Mouse (Mus musculus) lung, adult 2 months (tissue): ENCODE measurements around the gene Gm29609.

ENCODE experiments used
- CTCF ChIP-seq: fragments of 200-500 bp; IDR thresholded peaks from 2 replicates; pipeline ENCODE4 v1.5.1; 2011; ENCODE audit warnings: mild to moderate bottlenecking, low read length, control low read depth; ENCODE audit not compliant: insufficient read depth
- POLR2A ChIP-seq: fragments of 200-500 bp; IDR thresholded peaks from 2 replicates; pipeline ENCODE4 v1.6.1; 2011; ENCODE audit warnings: low read depth, mild to moderate bottlenecking, control low read depth, low read length, borderline replicate concordance; ENCODE audit errors: extremely low read depth

DNA sequence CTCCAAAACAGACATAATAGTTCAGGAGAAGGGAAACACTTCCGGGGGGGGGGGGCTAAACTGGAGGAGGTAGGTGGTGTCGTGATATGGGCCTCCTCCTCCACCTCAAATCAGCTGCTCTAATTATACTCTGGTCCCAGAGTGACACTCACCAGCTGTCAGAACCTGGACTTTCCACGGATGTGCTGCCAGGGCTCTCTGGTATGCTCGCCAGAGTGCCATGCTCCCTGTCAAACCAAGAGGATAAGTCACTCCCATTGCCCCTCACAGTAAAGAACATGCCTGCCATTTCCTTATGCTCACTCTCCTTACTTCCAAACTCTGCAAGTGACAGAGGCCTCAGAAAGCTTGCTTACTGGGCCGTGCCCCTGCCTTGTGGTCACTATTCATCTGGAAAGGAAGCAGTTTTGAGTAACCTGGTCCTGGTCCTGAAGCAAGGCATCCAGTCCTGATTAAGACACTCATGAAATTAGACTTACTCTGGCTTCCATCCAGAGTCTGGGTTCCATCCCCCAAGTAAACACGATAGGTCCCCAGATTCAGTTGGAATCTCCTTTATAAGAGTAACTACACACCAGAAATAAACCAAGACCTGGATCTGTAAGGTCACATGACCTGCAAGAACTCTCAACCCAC is 26.1 kb downstream of the Gm29609 start:
- no peak for TF ChIP-seq CTCF
- no peak for TF ChIP-seq POLR2A
